ENCODE assay signal across 8 mouse cellular contexts in the genomic region with DNA sequence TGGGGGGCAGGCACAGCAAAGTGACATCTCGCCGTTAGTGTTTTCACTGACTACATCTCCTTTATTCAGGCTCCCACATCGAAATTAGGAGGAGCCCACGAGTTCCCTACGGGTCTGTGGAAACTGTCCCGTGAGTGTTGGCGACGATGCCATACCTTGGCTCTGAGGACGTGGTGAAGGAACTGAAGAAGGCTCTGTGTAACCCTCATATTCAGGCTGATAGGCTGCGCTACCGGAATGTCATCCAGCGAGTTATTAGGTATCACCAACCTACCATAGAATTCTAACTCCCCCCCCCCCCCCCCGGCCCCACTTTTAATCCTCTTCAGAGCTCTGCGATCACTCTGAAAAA. TPM values are rescaled to one million over a fixed set of nuclear protein-coding genes. Genes with fewer than 3 reads are reported as not detected.
DNase-seq lines count a peak whose midpoint lies in the region; ATAC-seq and TF ChIP-seq lines count a peak whose summit lies in the region.

No protein-coding gene starts in this region.

- H3K9me3 ChIP-seq in forebrain, embryonic 14.5 days (replicated peaks; ENCODE audit: control insufficient read depth, low read length), result no peaks in the 10 kb centered on the region
- H3K9me3 ChIP-seq in liver, embryonic 15.5 days (replicated peaks), result no peaks in the 10 kb centered on the region

- H3K36me3 ChIP-seq in C2C12 (ENCODE audit: control insufficient read depth, insufficient read depth), result peaks cover 19% of the 10 kb centered on the region
- peaks cover 31% of the 10 kb centered on the region for H3K36me3 ChIP-seq in forebrain, embryonic 14.5 days (ENCODE audit: control insufficient read depth, insufficient read depth, low read length)
- peaks cover 52% of the 10 kb centered on the region for H3K36me3 ChIP-seq in liver, embryonic 15.5 days (replicated peaks)

- H3K79me3 ChIP-seq in C2C12 (ENCODE audit: low read depth), result peaks cover 8% of the 10 kb centered on the region

- no peaks in the 10 kb centered on the region for H3K27me3 ChIP-seq in C2C12 (ENCODE audit: control insufficient read depth, insufficient read depth, insufficient read length)
- no peaks in the 10 kb centered on the region for H3K27me3 ChIP-seq in forebrain, embryonic 14.5 days (replicated peaks; ENCODE audit: control insufficient read depth, insufficient read depth, low read length)
- H3K27me3 ChIP-seq in liver, embryonic 15.5 days, result no peaks in the 10 kb centered on the region

- peak overlapping the region; percentile 71 for H3K4me2 ChIP-seq in forebrain, embryonic 14.5 days (ENCODE audit: low read length)
- H3K4me2 ChIP-seq in liver, embryonic 15.5 days, result peak overlapping the region; percentile 70

- WGBS in forebrain, embryonic 14.5 days, result 2% methylated on average over 14 of the region's 14 CpGs
- 3% methylated on average over 14 of the region's 14 CpGs for WGBS in liver, embryonic 15.5 days (ENCODE audit: insufficient replicate concordance)

- H3K27ac ChIP-seq in forebrain, embryonic 14.5 days (ENCODE audit: low read depth, low read length), result peak overlapping the region; percentile 87
- H3K27ac ChIP-seq in liver, embryonic 15.5 days (replicated peaks), result peak overlapping the region; percentile 98

- peak overlapping the region; percentile 91 for H3K4me3 ChIP-seq in C2C12 (ENCODE audit: insufficient read depth, poor library complexity, severe bottlenecking)
- H3K4me3 ChIP-seq in forebrain, embryonic 14.5 days (ENCODE audit: low read depth, low read length), result peak overlapping the region; percentile 63
- H3K4me3 ChIP-seq in liver, embryonic 15.5 days (replicated peaks), result peak overlapping the region; percentile 89

- peak overlapping the region; percentile 95 for H3ac ChIP-seq in C2C12 (ENCODE audit: control insufficient read depth, insufficient read length, low read depth)

- peaks cover 24% of the 10 kb centered on the region for H3K79me2 ChIP-seq in C2C12 (ENCODE audit: control insufficient read depth, insufficient read depth)

- peak; percentile 57 for ATAC-seq in cerebellum, adult (ENCODE audit: insufficient number of reproducible peaks, low FRiP score, low TSS enrichment)
- peak; percentile 64 for ATAC-seq in forebrain, embryonic 14.5 days
- peak; percentile 60 for ATAC-seq in liver, embryonic 15.5 days (ENCODE audit: insufficient read depth)

- peak overlapping the region; percentile 79 for H3K9ac ChIP-seq in forebrain, embryonic 14.5 days (ENCODE audit: low read length)
- H3K9ac ChIP-seq in liver, embryonic 15.5 days, result peak overlapping the region; percentile 90

- DNase-seq in cerebellum, adult 9-11 months, result no peak
- no peak for DNase-seq in forebrain, embryonic 14.5 days (ENCODE audit: low spot score)
- DNase-seq in frontal cortex, postnatal 10 days (ENCODE audit: low spot score in 2 of 2), result no peak
- DNase-seq in gastrocnemius, adult 8-10 months (ENCODE audit: low spot score in 2 of 2), result no peak
- DNase-seq in embryo, embryonic 9.5 days (ENCODE audit: extremely low spot score), result no peak

- H3K4me1 ChIP-seq in forebrain, embryonic 14.5 days (ENCODE audit: control insufficient read depth, insufficient read depth, low read length), result peaks cover 12% of the 10 kb centered on the region
- H3K4me1 ChIP-seq in liver, embryonic 15.5 days (replicated peaks), result peaks cover 54% of the 10 kb centered on the region

- TF ChIP-seq CTCF in C2C12 (IDR thresholded peaks at IDR 0.05; ENCODE audit: control insufficient read depth, insufficient read depth, insufficient read length), result no peak

TF ChIP-seq in C2C12, 6 proteins besides CTCF, POLR2A, EP300 and RAD21:
- no peak for TF ChIP-seq USF1 (IDR thresholded peaks at IDR 0.05; ENCODE audit: low read depth)
- no peak for TF ChIP-seq MAX (IDR thresholded peaks at IDR 0.05)
- TF ChIP-seq MYOG (IDR thresholded peaks at IDR 0.05; ENCODE audit: control insufficient read depth, extremely low read depth, insufficient read length), result no peak
- no peak for TF ChIP-seq FOSL1 (IDR thresholded peaks at IDR 0.05; ENCODE audit: insufficient read depth, low read length, poor library complexity, severe bottlenecking)
- no peak for TF ChIP-seq CEBPB (IDR thresholded peaks at IDR 0.05; ENCODE audit: low read depth)
- no peak for TF ChIP-seq MYOD1 (IDR thresholded peaks at IDR 0.05; ENCODE audit: control insufficient read depth, insufficient read length, low read depth)

RNA-seq across cellular contexts. Expression of gene Gm43064, which starts 0.4 kb away (rescaled TPM):
- not detected for polyA plus RNA-seq in C2C12 (2012; fragmentation: generic; extraction: Trizol)
- 0.18 TPM in 1 of 2 replicates, not detected in the other for polyA plus RNA-seq in forebrain, embryonic 14.5 days (2014; fragmentation: Nextera tagmentation; extraction: Ambion mirVana)
- 1.1 and 1.2 TPM in 2 replicates for polyA plus RNA-seq in liver, embryonic 15.5 days (2015; fragmentation: Nextera tagmentation; extraction: Ambion mirVana)
- under 1 TPM in 2 of 4 experiments, not detected in 2; 0.13 TPM for total RNA-seq in gastrocnemius, adult 8-10 months (2022)

RNA-seq across cellular contexts. Expression of gene Ap4b1, which starts 0.5 kb away (rescaled TPM):
- 8.8 TPM for polyA plus RNA-seq in C2C12 (2012; fragmentation: generic; extraction: Trizol)
- polyA plus RNA-seq in forebrain, embryonic 14.5 days (2014; fragmentation: Nextera tagmentation; extraction: Ambion mirVana), result 25.9 and 26.7 TPM in 2 replicates
- polyA plus RNA-seq in liver, embryonic 15.5 days (2015; fragmentation: Nextera tagmentation; extraction: Ambion mirVana), result 13.0 and 15.4 TPM in 2 replicates
- 10 to 100 TPM in 1 of 4 experiments, 1 to 10 TPM in 3; 8.3 to 10.5 (median 9.2) TPM for total RNA-seq in gastrocnemius, adult 8-10 months (2022)

RNA-seq across cellular contexts. Expression of gene Dclre1b, which starts 0.5 kb away (rescaled TPM):
- 7.6 TPM for polyA plus RNA-seq in C2C12 (2012; fragmentation: generic; extraction: Trizol)
- polyA plus RNA-seq in forebrain, embryonic 14.5 days (2014; fragmentation: Nextera tagmentation; extraction: Ambion mirVana), result 28.0 and 30.6 TPM in 2 replicates
- 29.7 and 31.9 TPM in 2 replicates for polyA plus RNA-seq in liver, embryonic 15.5 days (2015; fragmentation: Nextera tagmentation; extraction: Ambion mirVana)
- total RNA-seq in gastrocnemius, adult 8-10 months (2022), result 1 to 10 TPM; 3.0 to 5.4 (median 4.1) TPM

RNA-seq across cellular contexts. Expression of gene Hipk1, which starts 18.4 kb away (rescaled TPM):
- polyA plus RNA-seq in C2C12 (2012; fragmentation: generic; extraction: Trizol), result 15.6 TPM
- polyA plus RNA-seq in forebrain, embryonic 14.5 days (2014; fragmentation: Nextera tagmentation; extraction: Ambion mirVana), result 15.5 and 16.2 TPM in 2 replicates
- polyA plus RNA-seq in liver, embryonic 15.5 days (2015; fragmentation: Nextera tagmentation; extraction: Ambion mirVana), result 15.3 and 17.7 TPM in 2 replicates
- total RNA-seq in gastrocnemius, adult 8-10 months (2022), result 10 to 100 TPM; 55.9 to 80.6 (median 65.0) TPM

RNA-seq across cellular contexts. Expression of gene Bcl2l15, which starts 22.6 kb away (rescaled TPM):
- 0.37 TPM for polyA plus RNA-seq in C2C12 (2012; fragmentation: generic; extraction: Trizol)
- not detected in 2 replicates for polyA plus RNA-seq in forebrain, embryonic 14.5 days (2014; fragmentation: Nextera tagmentation; extraction: Ambion mirVana)
- polyA plus RNA-seq in liver, embryonic 15.5 days (2015; fragmentation: Nextera tagmentation; extraction: Ambion mirVana), result 1.5 TPM in 2 replicates
- not detected for total RNA-seq in gastrocnemius, adult 8-10 months (2022)
